Mouse (Mus musculus) midbrain, embryonic 16.5 days (tissue): Measurements from ENCODE around the gene Ahnak2. TPM values are rescaled to one million over a fixed set of nuclear protein-coding genes. Genes with fewer than 3 reads are reported as not detected.
"Not testable (repeated sequence)": the region's sequence is repeated elsewhere in the genome, so short reads cannot be mapped to it uniquely, and the experiment has no call there.

Source experiments
- ATAC-seq: fragments of 200-750 bp; cut with Nextera tagmentation; 2 replicates; pipeline ENCODE4 v1.8.0; 2017; ENCODE audit warnings: moderate TSS enrichment
- H3K27ac ChIP-seq: fragments of 300-500 bp; sonication (generic); 2 replicates; pipeline ENCODE4 v1.5.1; 2014; ENCODE audit warnings: mild to moderate bottlenecking, low read length, mixed read lengths
- H3K27me3 ChIP-seq: fragments of 300-500 bp; sonication (generic); 2 replicates; pipeline ENCODE4 v1.6.1; 2014; ENCODE audit warnings: low read depth, low read length, mixed read lengths; ENCODE audit not compliant: control insufficient read depth, insufficient read depth
- H3K36me3 ChIP-seq: fragments of 300-500 bp; sonication (generic); 2 replicates; pipeline ENCODE4 v1.6.1; 2014; ENCODE audit warnings: mild to moderate bottlenecking, low read length, moderate library complexity, mixed read lengths; ENCODE audit not compliant: control insufficient read depth, insufficient read depth
- H3K4me1 ChIP-seq: fragments of 300-500 bp; sonication (generic); 2 replicates; pipeline ENCODE4 v1.6.1; 2014; ENCODE audit warnings: mild to moderate bottlenecking, low read length, mixed read lengths; ENCODE audit not compliant: control insufficient read depth, insufficient read depth
- H3K4me2 ChIP-seq: fragments of 300-500 bp; sonication (generic); 2 replicates; pipeline ENCODE4 v1.6.1; 2014; ENCODE audit warnings: mild to moderate bottlenecking, low read length, mixed read lengths
- H3K4me3 ChIP-seq: fragments of 300-500 bp; sonication (generic); 2 replicates; pipeline ENCODE4 v1.5.1; 2014; ENCODE audit warnings: low read depth, mild to moderate bottlenecking, low read length, moderate library complexity, mixed read lengths
- H3K9ac ChIP-seq: fragments of 300-500 bp; sonication (generic); 2 replicates; pipeline ENCODE4 v1.6.1; 2014; ENCODE audit warnings: low read depth, low read length, mixed read lengths
- H3K9me3 ChIP-seq: fragments of 300-500 bp; sonication (generic); replicated peaks from 2 replicates; pipeline ENCODE4 v1.6.1; 2014; ENCODE audit warnings: mild to moderate bottlenecking, low read length, mixed read lengths; ENCODE audit not compliant: control insufficient read depth, poor library complexity, severe bottlenecking
- WGBS: fragments of 180-500 bp; shearing (Covaris S2); extraction: QIAGEN DNeasy Blood & Tissue Kit; methylation state at CpG from one replicate; pipeline ENCODE4 v1.1.7; 2014; 5-methylcytosine and 5-hydroxymethylcytosine counted together
- polyA plus RNA-seq: library from polyadenylated mRNA; unstranded; fragments of >200 nt; fragmentation: Nextera tagmentation; extraction: Ambion mirVana; gene quantifications from 2 replicates; pipeline ENCODE4 v1.2.1, GENCODE M21; 2015

Ahnak2 gene
- polyA plus RNA-seq: 1.4 and 2.0 TPM in 2 replicates

- H3K4me3 ChIP-seq: peak within 1 kb of the TSS; percentile 73
- H3K36me3 ChIP-seq: no peaks in the 10 kb centered on the region
- 5% methylated on average over 50 of the region's 69 CpGs for WGBS
- H3K4me1 ChIP-seq: no peaks in the 10 kb centered on the region; the same call in 1 of the 2 replicates
- H3K27me3 ChIP-seq: peaks cover 17% of the 10 kb centered on the region
- peak within 1 kb of the TSS; percentile 79 for H3K9ac ChIP-seq
- peak; percentile 49 for ATAC-seq
- no peak within 1 kb of the TSS for H3K27ac ChIP-seq
- H3K9me3 ChIP-seq: no peaks in the 10 kb centered on the region
- H3K4me2 ChIP-seq: peak within 1 kb of the TSS; percentile 100
Measured at GRCm38 (mm10) chr12:112801864-112802846, at the start of gene Ahnak2. Gene Ahnak2, minus strand, starts transcription at chr12:112802657.

DNA sequence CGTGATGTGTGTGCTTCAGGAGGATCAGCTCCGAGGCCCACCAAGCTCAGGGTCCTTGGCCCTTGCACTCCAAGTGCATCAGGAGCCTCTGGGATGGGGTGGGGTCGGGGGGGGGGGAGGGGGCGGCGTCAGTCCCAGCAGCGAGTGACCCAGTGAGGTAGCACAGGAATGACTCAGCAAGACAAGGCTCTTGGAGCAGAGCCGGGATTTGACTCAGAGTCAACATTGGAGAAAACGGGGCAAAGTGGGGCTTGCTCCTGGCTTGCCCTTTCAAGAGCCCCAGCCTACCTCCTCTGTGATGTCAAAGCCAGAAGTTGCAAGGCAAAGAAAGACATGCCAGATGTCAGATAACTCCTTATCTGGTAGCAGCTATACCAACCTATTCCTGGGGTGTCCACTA is 48.7 kb upstream of the Ahnak2 start:
- no peak for ATAC-seq
- no peaks in the 10 kb centered on the region for H3K4me1 ChIP-seq
- H3K4me3 ChIP-seq: no peak overlapping the region

GRCm38 (mm10) chr12:112850344-112850743 is 47.9 kb upstream of the Ahnak2 start:
- H3K9me3 ChIP-seq: no peaks in the 10 kb centered on the region
- no peak overlapping the region for H3K4me3 ChIP-seq
- ATAC-seq: no peak
- H3K27ac ChIP-seq: no peak overlapping the region
- H3K4me2 ChIP-seq: no peak overlapping the region
- H3K4me1 ChIP-seq: no peaks in the 10 kb centered on the region
- H3K27me3 ChIP-seq: no peaks in the 10 kb centered on the region
- no peaks in the 10 kb centered on the region for H3K36me3 ChIP-seq
- no peak overlapping the region for H3K9ac ChIP-seq
- 80% methylated on average over 9 of the region's 9 CpGs for WGBS

More for the DNA sequence above, 48.7 kb upstream of the Ahnak2 start:
- Histone ChIP-seq H3K9me3 (no peaks in the 10 kb centered on the region), H3K36me3 (no peaks in the 10 kb centered on the region), H3K27me3 (no peaks in the 10 kb centered on the region), H3K4me2 (no peak overlapping the region), H3K27ac (no peak overlapping the region), H3K9ac (no peak overlapping the region)
- WGBS: 55% methylated on average over 8 of the region's 8 CpGs

- no peak for ATAC-seq
- H3K9ac ChIP-seq: no peak overlapping the region
- no peaks in the 10 kb centered on the region for H3K27me3 ChIP-seq
- no peak overlapping the region for H3K27ac ChIP-seq
- H3K4me2 ChIP-seq: no peak overlapping the region
- no peak overlapping the region for H3K4me3 ChIP-seq
- WGBS: 87% methylated on average over 11 of the region's 11 CpGs
- H3K36me3 ChIP-seq: no peaks in the 10 kb centered on the region
- H3K9me3 ChIP-seq: no peaks in the 10 kb centered on the region
- no peaks in the 10 kb centered on the region for H3K4me1 ChIP-seq
Measured at GRCm38 (mm10) chr12:112849235-112850022, 47.0 kb upstream of the Ahnak2 start.

DNA sequence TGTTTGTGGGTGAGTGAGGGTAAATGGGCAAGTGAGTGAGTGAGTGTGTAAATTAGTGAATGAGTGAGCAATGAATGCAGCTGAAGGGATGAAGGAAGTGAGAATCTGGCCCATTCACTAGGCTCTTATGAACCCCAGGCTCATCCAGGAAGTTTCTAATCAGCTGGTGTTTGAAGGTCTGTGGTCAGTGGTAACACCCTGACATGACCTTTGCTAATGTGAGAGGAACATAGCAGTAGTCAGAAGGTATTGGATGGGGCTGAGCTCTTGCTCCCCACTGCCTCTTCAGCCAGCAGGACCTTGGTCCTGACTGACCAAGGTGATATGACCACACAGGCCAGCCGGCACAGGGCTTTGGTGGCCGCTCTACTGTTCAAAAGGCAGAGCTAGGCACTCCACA is 45.4 kb upstream of the Ahnak2 start:
- 94% methylated on average over 2 of the region's 2 CpGs for WGBS
- H3K4me2 ChIP-seq: no peak overlapping the region

GRCm38 (mm10) chr12:112843803-112844202 is 41.3 kb upstream of the Ahnak2 start:
- no peak overlapping the region for H3K4me3 ChIP-seq
- no peaks in the 10 kb centered on the region for H3K36me3 ChIP-seq
- H3K27me3 ChIP-seq: no peaks in the 10 kb centered on the region
- H3K9me3 ChIP-seq: 0 out of 2 replicates have a peak, but pooled peaks cover 3% of the 10 kb centered on the region
- no peak for ATAC-seq
- H3K4me2 ChIP-seq: no peak overlapping the region
- H3K27ac ChIP-seq: no peak overlapping the region
- no peak overlapping the region for H3K9ac ChIP-seq
- no peaks in the 10 kb centered on the region for H3K4me1 ChIP-seq
- WGBS: 23% methylated on average over 3 of the region's 3 CpGs

More for the DNA sequence above, 45.4 kb upstream of the Ahnak2 start:
- no peaks in the 10 kb centered on the region for H3K27me3 ChIP-seq
- H3K4me1 ChIP-seq: no peaks in the 10 kb centered on the region
- no peak for ATAC-seq
- H3K4me3 ChIP-seq: no peak overlapping the region
- H3K36me3 ChIP-seq: no peaks in the 10 kb centered on the region
- no peak overlapping the region for H3K9ac ChIP-seq
- H3K27ac ChIP-seq: no peak overlapping the region
- H3K9me3 ChIP-seq: no peaks in the 10 kb centered on the region

DNA sequence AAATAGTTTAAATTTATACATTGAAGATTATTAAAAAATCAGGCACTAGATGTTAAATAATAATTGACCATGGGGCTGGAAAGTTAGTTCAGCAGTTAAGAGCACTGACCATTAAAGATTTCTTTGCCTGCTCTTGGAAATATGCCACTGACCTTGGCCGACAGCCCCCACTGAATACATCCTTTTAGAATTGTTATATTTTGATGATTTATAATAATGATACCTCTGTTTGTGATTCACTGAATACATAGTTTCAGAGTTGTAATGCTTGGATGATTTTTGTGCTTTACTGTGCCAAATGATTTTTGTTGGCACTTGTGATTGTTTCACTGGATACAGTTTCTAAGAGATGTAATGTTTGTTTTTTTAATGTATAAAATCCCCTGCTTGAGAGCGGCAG is 39.7 kb upstream of the Ahnak2 start:
- not testable (repeated sequence) for H3K27ac ChIP-seq, H3K9ac ChIP-seq, H3K4me3 ChIP-seq, H3K36me3 ChIP-seq, H3K4me1 ChIP-seq, ATAC-seq, H3K4me2 ChIP-seq, H3K27me3 ChIP-seq, H3K9me3 ChIP-seq
- 90% methylated on average over 2 of the region's 2 CpGs for WGBS

DNA sequence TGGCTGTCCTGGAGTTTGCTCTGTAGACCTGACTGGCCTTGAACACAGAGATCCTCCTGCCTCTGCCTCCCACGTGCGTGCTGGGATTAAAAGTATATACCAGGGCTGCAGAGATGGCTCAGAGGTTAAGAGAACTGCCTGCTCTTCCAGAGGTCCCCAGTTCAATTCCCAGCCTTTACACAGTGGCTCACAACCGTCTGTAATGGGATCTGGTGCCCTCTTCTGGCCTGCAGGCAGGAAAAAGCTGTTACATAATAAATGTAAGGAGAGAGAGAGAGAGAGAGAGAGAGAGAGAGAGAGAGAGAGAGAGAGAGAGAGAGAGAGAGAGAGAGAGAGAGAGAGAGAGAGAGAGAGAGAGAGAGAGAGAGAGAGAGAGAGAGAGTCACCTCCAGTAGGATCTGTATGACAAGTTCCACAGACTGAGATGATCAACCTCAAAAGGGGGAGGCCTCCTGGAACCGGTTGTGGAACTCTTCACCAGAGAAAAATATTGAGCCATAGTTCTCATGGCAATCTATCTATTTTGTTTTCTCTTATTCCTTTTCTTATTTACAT is 39.0 kb upstream of the Ahnak2 start:
- not testable (repeated sequence) for H3K9ac ChIP-seq, H3K27me3 ChIP-seq, ATAC-seq, H3K4me3 ChIP-seq, H3K36me3 ChIP-seq, H3K4me2 ChIP-seq, H3K27ac ChIP-seq, H3K4me1 ChIP-seq, H3K9me3 ChIP-seq
- WGBS: 69% methylated on average over 4 of the region's 4 CpGs
